Mouse (Mus musculus): ENCODE data around the gene Gamt. TPM values are rescaled to one million over a fixed set of nuclear protein-coding genes. Genes with fewer than 3 reads are reported as not detected.
A peak's percentile ranks its signal among the peaks of the same experiment; 100 is the strongest.

Gamt gene
- polyA plus RNA-seq, 1 experiment from 2014 or later = 30.7 TPM

- no peak overlapping the region for H3K4me2 ChIP-seq
- no peaks in the 10 kb centered on the region for H3K9me3 ChIP-seq
- H3K27me3 ChIP-seq = no peaks in the 10 kb centered on the region
- no peak overlapping the region for H3K4me3 ChIP-seq (replicated peaks)
- H3K4me1 ChIP-seq (replicated peaks) = peaks cover 8% of the 10 kb centered on the region; the same call in 1 of the 2 replicates
- 41% methylated on average over 5 of the region's 5 CpGs for WGBS
- no peak for ATAC-seq (ENCODE audit: insufficient number of reproducible peaks, insufficient read depth, low FRiP score, low TSS enrichment, low read depth)
- peaks cover 50% of the 10 kb centered on the region for H3K36me3 ChIP-seq
- H3K9ac ChIP-seq (replicated peaks) = no peak overlapping the region
- no peak overlapping the region for H3K27ac ChIP-seq
Observed at GRCm38 (mm10) chr10:80244791-80245399, 15.9 kb downstream of the Gamt start.

- Histone ChIP-seq H3K27me3 (no peaks in the 10 kb centered on the region), H3K9ac (replicated peaks) (no peak overlapping the region), H3K36me3 (peaks cover 72% of the 10 kb centered on the region), H3K4me2 (no peak overlapping the region), H3K27ac (no peak overlapping the region), H3K4me1 (replicated peaks) (0 out of 2 replicates have a peak, but pooled peaks cover 5% of the 10 kb centered on the region), H3K9me3 (no peaks in the 10 kb centered on the region), H3K4me3 (replicated peaks) (no peak overlapping the region)
- ATAC-seq (ENCODE audit: insufficient number of reproducible peaks, insufficient read depth, low FRiP score, low TSS enrichment, low read depth) = no peak
- 85% methylated on average over 3 of the region's 3 CpGs for whole genome bisulfite sequencing
Observed at GRCm38 (mm10) chr10:80242607-80243006, 18.2 kb downstream of the Gamt start.

GRCm38 (mm10) chr10:80242088-80242487 is 18.7 kb downstream of the Gamt start:
- Histone ChIP-seq H3K4me2 (no peak overlapping the region), H3K4me3 (replicated peaks) (no peak overlapping the region), H3K36me3 (peaks cover 78% of the 10 kb centered on the region), H3K4me1 (replicated peaks) (0 out of 2 replicates have a peak, but pooled peaks cover 5% of the 10 kb centered on the region), H3K9me3 (no peaks in the 10 kb centered on the region), H3K27ac (no peak overlapping the region), H3K9ac (replicated peaks) (no peak overlapping the region), H3K27me3 (no peaks in the 10 kb centered on the region)
- ATAC-seq (ENCODE audit: insufficient number of reproducible peaks, insufficient read depth, low FRiP score, low TSS enrichment, low read depth) = no peak
- WGBS = 83% methylated on average over 9 of the region's 9 CpGs

GRCm38 (mm10) chr10:80239791-80240190 is 21.0 kb downstream of the Gamt start:
- no peak for ATAC-seq (ENCODE audit: insufficient number of reproducible peaks, insufficient read depth, low FRiP score, low TSS enrichment, low read depth)
- H3K27ac ChIP-seq = no peak overlapping the region
- H3K27me3 ChIP-seq = no peaks in the 10 kb centered on the region
- H3K4me2 ChIP-seq = no peak overlapping the region
- H3K36me3 ChIP-seq = peaks cover 100% of the 10 kb centered on the region
- no peak overlapping the region for H3K9ac ChIP-seq (replicated peaks)
- 92% methylated on average over 6 of the region's 6 CpGs for WGBS
- H3K9me3 ChIP-seq = no peaks in the 10 kb centered on the region
- H3K4me1 ChIP-seq (replicated peaks) = 0 out of 2 replicates have a peak, but pooled peaks cover under 1% of the 10 kb centered on the region
- H3K4me3 ChIP-seq (replicated peaks) = no peak overlapping the region

GRCm38 (mm10) chr10:80238306-80238705 is 22.5 kb downstream of the Gamt start:
- Histone ChIP-seq H3K4me3 (replicated peaks) (no peak overlapping the region), H3K4me2 (no peak overlapping the region), H3K27me3 (no peaks in the 10 kb centered on the region), H3K4me1 (replicated peaks) (peaks cover 8% of the 10 kb centered on the region), H3K9me3 (no peaks in the 10 kb centered on the region), H3K9ac (replicated peaks) (no peak overlapping the region), H3K36me3 (peaks cover 100% of the 10 kb centered on the region), H3K27ac (no peak overlapping the region)
- 92% methylated on average over 3 of the region's 3 CpGs for WGBS
- no peak for ATAC-seq (ENCODE audit: insufficient number of reproducible peaks, insufficient read depth, low FRiP score, low TSS enrichment, low read depth)

- peaks cover 100% of the 10 kb centered on the region for H3K36me3 ChIP-seq
- no peak overlapping the region for H3K4me3 ChIP-seq (replicated peaks)
- H3K4me2 ChIP-seq = no peak overlapping the region
- peaks cover 20% of the 10 kb centered on the region for H3K4me1 ChIP-seq (replicated peaks)
- no peak overlapping the region for H3K27ac ChIP-seq
- H3K9me3 ChIP-seq = no peaks in the 10 kb centered on the region
- WGBS = 90% methylated on average over 4 of the region's 4 CpGs
- no peaks in the 10 kb centered on the region for H3K27me3 ChIP-seq
- H3K9ac ChIP-seq (replicated peaks) = no peak overlapping the region
- ATAC-seq (ENCODE audit: insufficient number of reproducible peaks, insufficient read depth, low FRiP score, low TSS enrichment, low read depth) = no peak
Observed at GRCm38 (mm10) chr10:80237020-80237419, 23.8 kb downstream of the Gamt start.

GRCm38 (mm10) chr10:80236145-80236825 is 24.5 kb downstream of the Gamt start:
- Histone ChIP-seq H3K36me3 (peaks cover 100% of the 10 kb centered on the region), H3K4me3 (replicated peaks) (no peak overlapping the region), H3K27ac (no peak overlapping the region), H3K4me1 (replicated peaks) (peaks cover 24% of the 10 kb centered on the region), H3K9me3 (no peaks in the 10 kb centered on the region), H3K9ac (replicated peaks) (no peak overlapping the region), H3K4me2 (no peak overlapping the region), H3K27me3 (no peaks in the 10 kb centered on the region)
- ATAC-seq (ENCODE audit: insufficient number of reproducible peaks, insufficient read depth, low FRiP score, low TSS enrichment, low read depth) = no peak
- WGBS = 96% methylated on average over 13 of the region's 13 CpGs

GRCm38 (mm10) chr10:80227877-80228775 is 32.7 kb downstream of the Gamt start:
- 58% methylated on average over 15 of the region's 15 CpGs for WGBS
- ATAC-seq (ENCODE audit: insufficient number of reproducible peaks, insufficient read depth, low FRiP score, low TSS enrichment, low read depth) = no peak
- H3K4me1 ChIP-seq (replicated peaks) = peaks cover 57% of the 10 kb centered on the region

GRCm38 (mm10) chr10:80227166-80227539 is 33.7 kb downstream of the Gamt start:
- Histone ChIP-seq H3K9me3 (no peaks in the 10 kb centered on the region), H3K4me1 (replicated peaks) (peaks cover 48% of the 10 kb centered on the region), H3K36me3 (peaks cover 32% of the 10 kb centered on the region), H3K9ac (replicated peaks) (peak overlapping the region; percentile 94), H3K27ac (peak overlapping the region; percentile 95), H3K4me3 (replicated peaks) (peak overlapping the region; percentile 93), H3K27me3 (no peaks in the 10 kb centered on the region), H3K4me2 (peak overlapping the region; percentile 91)
- 4% methylated on average over 10 of the region's 10 CpGs for WGBS
- ATAC-seq (ENCODE audit: insufficient number of reproducible peaks, insufficient read depth, low FRiP score, low TSS enrichment, low read depth) = no peak

More at GRCm38 (mm10) chr10:80227877-80228775, 32.7 kb downstream of the Gamt start:
- H3K9ac ChIP-seq (replicated peaks) = peak overlapping the region; percentile 94
- H3K36me3 ChIP-seq = peaks cover 42% of the 10 kb centered on the region
- no peaks in the 10 kb centered on the region for H3K27me3 ChIP-seq
- H3K4me3 ChIP-seq (replicated peaks) = peak overlapping the region; percentile 93
- no peaks in the 10 kb centered on the region for H3K9me3 ChIP-seq
- H3K27ac ChIP-seq = peak overlapping the region; percentile 95
- peak overlapping the region; percentile 91 for H3K4me2 ChIP-seq

GRCm38 (mm10) chr10:80226416-80227165 is 34.2 kb downstream of the Gamt start, which contains the start of gene Mum1:
TSS of gene Mum1 (plus strand) at chr10:80226434.
- H3K9me3 ChIP-seq = no peaks in the 10 kb centered on the region
- H3K4me3 ChIP-seq (replicated peaks) = peak within 1 kb of the TSS; percentile 93
- peak within 1 kb of the TSS; percentile 91 for H3K4me2 ChIP-seq
- H3K27ac ChIP-seq = peak within 1 kb of the TSS; percentile 95
- H3K9ac ChIP-seq (replicated peaks) = peak within 1 kb of the TSS; percentile 94
- peaks cover 47% of the 10 kb centered on the region for H3K4me1 ChIP-seq (replicated peaks)
- ATAC-seq (ENCODE audit: insufficient number of reproducible peaks, insufficient read depth, low FRiP score, low TSS enrichment, low read depth) = peak; percentile 98
- peaks cover 27% of the 10 kb centered on the region for H3K36me3 ChIP-seq
- WGBS = under 1% methylated on average over 73 of the region's 75 CpGs
- no peaks in the 10 kb centered on the region for H3K27me3 ChIP-seq
